Mouse (Mus musculus): ENCODE results near the gene Gm1993.
"Not testable (repeated sequence)": the region's sequence is repeated elsewhere in the genome, so short reads cannot be mapped to it uniquely, and the experiment has no call there.

Gm1993 gene

GRCm38 (mm10) chrX:25570352-25570751 is at the start of gene Gm1993:
Gene Gm1993, minus strand, starts transcription at chrX:25570452.
- in situ Hi-C loops (cut with MseI, MboI): not testable (repeated sequence)

All from mouse trophoblast stem cell (cell line).